Mouse (Mus musculus) brain, embryonic 14.5 days (tissue): Measurements from ENCODE around the gene Erbb4.

Experiments
- CTCF ChIP-seq: fragments of 200-500 bp; IDR thresholded peaks from 2 replicates; pipeline ENCODE4 v1.5.1; 2012; ENCODE audit warnings: inconsistent platforms, mild to moderate bottlenecking, moderate library complexity, borderline replicate concordance; ENCODE audit not compliant: insufficient read depth, insufficient read length; ENCODE audit errors: extremely low read depth
- POLR2A ChIP-seq: fragments of 200-500 bp; IDR thresholded peaks from 2 replicates; pipeline ENCODE4 v1.6.1; 2012; ENCODE audit warnings: mild to moderate bottlenecking, inconsistent platforms, borderline replicate concordance; ENCODE audit not compliant: poor library complexity, insufficient read depth, insufficient read length, severe bottlenecking; ENCODE audit errors: extremely low read depth

DNA sequence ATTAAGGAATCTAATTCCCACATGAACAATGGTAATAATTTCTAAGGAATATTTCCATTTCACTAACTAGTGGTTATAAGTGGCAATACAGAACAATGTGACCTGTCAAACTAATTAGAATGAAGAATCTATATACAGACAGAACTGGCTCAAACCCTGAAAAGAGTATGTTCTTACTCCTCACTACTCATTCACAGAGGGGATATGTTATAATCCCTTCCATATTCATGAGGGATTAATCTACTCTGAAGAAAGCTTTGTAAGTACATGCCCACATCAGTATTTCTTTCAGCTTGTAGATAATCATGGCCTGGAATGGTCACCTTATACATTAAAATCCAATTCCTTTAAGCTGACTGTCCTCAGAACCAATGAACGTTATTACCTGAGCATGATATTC is 276.3 kb downstream of the Erbb4 start:
- TF ChIP-seq POLR2A (no peak), CTCF (no peak)
